Mouse (Mus musculus) induced T-regulatory cell, adult 2 months (primary cell): ENCODE measurements around the gene Naif1.
A peak's percentile ranks its signal among the peaks of the same experiment; 100 is the strongest.
"Not testable (repeated sequence)": the region's sequence is repeated elsewhere in the genome, so short reads cannot be mapped to it uniquely, and the experiment has no call there.

ENCODE experiments used
- DNase-seq: peaks from one replicate; pipeline ENCODE4 v3.0.0-alpha.2; 2012; ENCODE audit warnings: low read depth

Naif1 gene

DNA sequence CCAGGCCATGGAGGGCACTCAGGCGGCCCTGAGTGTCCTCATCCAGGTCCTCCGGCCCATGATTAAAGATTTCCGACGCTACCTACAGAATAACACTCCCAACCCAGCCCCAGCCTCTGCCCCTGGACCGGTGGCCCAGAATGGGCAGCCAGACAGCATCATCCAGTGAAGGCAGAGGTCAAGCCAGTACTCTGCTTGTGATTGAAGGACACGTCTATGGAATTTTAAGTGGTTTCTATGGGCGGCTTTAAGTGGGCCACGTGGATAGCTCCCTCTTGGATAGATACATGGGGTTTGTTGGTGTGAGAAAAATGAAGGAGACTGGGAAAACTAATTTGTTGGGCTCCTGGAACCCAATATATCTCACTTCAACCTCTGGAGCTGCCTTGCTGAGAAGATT, 4.8 kb downstream of the Naif1 start:
- no peak for DNase-seq

DNA sequence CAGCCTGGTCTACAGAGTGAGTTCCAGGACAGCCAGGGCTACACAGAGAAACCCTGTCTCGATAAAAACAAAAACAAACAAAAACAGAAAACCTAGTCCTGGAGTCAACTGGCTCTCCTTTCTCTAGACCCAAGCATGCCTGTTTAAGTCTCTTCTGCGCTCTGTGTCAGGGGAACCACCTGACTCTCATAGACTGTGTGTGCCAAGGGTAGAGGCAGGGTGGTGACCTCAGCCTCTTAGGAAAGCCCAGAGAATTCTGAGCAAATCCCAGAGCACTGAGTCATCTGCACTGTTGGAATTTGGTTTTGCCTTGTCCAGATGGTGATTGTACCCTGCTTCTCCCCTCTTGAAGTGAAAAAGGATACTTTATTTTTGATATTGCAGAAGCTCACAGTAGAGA, 8.0 kb downstream of the Naif1 start:
- DNase-seq = no peak

DNA sequence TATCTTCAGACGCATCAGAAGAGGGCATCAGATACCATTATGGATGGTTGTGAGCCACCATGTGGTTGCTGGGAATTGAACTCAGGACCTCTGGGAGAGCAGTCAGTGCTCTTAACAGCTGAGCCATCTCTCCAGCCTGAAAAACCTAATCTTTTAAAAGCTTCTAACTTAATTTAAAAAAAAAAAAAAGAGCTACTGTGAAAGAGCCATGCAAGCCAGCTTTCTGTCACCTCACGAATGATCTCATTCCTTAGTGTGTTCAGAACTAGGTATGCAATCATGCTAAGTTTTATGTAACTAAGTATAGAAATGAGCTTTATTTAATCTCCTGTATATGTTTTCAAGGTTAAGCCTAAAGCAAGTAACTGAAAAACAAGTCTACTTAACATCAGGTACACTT, 9.4 kb downstream of the Naif1 start:
- DNase-seq = no peak

DNA sequence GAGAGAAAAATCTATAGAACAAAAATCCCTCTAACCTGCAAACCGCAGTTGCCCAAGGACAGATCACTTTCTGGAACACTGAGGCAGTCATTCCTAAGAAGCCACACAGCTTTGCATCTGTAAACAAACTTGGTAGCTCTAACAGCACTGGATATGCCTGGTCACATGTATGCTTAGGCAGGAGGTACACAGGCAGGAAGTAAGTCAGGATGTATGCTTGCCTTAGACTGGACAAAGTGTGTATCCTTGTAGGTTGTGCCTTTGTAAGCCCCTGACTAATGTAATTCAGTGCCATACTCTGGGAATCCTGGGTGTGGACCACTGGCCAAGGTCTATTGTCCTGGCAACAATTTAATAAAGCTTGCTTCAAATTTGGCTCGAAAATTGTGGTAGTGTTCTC, 13.5 kb downstream of the Naif1 start:
- peak; percentile 44 for DNase-seq

DNA sequence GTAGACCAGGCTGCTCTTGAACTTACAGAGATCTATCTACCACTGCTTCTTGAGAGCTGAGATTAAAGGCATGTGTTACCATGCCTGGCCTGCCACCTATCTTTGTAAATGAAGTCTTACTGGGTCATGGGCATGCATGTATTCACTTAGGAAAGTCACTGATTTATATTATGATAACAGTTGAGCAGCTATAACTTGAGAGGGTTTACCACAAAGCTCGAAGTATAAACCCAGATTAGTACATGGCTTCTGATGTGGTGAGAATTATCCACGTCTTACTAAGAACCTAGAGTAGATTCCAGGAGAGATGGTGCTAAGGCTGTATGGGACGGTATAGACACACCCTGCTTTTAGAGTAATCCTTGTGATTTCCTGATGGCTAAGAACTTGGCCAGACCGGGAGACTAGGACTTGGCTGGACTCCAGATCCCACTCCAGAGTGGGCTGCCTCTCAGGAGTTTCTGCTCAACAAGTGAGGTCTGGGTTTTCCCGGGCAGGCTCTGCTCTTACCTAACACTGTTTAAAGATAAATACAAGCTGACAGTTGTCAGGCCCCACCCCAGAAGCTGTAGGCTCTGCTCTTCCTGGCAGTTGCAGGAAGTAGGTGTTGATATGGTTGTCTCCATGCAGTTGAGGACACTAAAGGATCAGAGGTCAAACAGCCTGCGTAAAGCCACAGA, 14.1 kb downstream of the Naif1 start:
- DNase-seq = peak; percentile 63

DNA sequence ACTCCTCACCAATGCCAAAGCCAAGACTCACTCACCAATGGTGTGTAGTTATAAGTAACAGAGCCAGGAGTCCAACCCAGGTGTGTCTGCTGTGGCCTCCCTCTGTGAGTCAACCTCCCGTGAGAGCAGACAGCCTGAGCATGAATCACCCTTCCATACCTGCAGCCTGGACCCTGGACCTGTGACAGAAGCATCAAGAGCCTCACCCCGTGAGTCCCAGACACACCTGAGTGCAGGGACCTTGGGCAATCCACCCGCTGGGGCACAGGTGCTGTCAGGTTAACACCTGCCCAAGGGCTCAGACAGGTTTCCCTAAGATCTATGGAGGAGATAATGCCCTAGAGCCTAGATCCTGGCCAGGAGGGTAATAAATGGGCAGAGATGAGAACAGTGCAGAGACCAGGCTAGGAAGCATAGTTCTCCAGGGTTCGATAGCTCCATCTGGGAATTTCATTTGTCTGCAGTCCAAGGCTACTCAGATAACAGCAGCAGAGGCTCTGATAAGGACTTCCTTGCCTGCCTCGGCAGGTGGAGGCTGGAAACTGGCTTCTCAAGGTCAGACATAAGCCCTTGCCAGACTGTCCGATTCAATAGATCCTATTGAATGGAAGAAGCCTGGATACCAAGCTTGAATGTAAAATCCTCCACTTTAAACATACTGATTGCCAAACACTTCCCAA, 20.9 kb downstream of the Naif1 start:
- DNase-seq = no peak

DNA sequence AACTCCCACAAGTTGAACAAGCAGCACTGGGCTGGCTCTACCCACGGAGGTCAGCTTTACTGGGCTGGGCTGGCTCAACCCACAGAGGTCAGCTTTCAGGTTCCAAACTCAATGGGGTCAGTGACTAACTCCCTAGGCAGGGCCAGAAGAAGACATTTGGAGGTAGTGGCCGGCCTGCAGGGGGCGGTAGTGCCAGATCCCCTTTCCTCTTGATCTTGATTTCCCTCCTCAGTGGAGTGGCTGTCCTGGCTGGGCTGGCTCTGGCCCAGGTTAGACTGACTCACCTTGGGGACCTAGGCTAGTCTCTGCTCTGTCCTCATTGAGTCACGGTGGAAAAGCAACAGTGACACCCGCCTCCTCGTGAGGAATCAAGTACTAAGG, 21.4 kb downstream of the Naif1 start:
- DNase-seq = peak; percentile 45

DNA sequence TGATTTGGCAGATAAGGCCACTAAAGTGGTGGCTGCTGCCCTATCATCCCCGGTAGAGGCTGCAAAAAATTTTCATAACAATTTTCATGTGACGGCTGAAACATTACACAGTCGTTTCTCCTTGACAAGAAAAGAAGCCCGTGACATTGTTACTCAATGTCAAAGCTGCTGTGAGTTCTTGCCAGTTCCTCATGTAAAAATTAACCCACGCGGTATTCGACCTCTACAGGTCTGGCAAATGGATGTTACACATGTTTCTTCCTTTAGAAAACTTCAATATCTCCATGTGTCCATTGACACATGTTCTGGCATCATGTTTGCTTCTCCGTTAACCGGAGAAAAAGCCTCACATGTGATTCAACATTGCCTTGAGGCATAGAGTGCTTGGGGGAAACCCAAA, 25.1 kb downstream of the Naif1 start:
- DNase-seq = not testable (repeated sequence)

DNA sequence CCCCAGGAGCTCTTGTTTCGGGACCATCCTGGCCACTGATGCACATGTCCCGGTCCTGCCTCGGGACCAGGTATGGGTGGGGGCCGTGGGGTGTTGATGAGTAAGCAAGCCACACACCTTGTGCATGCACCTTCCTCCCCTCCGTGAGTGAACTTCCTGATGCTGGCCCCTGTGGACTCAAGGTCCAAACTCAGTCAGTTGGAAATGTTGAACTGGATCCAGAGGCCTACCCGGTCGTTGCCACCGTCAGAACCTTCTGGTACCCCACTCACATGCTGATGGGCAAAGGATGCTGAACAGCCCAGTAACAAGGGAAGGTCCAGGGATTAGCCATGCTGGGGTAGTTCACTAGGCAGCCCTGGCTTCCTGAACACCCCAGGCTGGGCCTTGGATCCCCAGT, 32.1 kb downstream of the Naif1 start:
- DNase-seq = no peak

DNA sequence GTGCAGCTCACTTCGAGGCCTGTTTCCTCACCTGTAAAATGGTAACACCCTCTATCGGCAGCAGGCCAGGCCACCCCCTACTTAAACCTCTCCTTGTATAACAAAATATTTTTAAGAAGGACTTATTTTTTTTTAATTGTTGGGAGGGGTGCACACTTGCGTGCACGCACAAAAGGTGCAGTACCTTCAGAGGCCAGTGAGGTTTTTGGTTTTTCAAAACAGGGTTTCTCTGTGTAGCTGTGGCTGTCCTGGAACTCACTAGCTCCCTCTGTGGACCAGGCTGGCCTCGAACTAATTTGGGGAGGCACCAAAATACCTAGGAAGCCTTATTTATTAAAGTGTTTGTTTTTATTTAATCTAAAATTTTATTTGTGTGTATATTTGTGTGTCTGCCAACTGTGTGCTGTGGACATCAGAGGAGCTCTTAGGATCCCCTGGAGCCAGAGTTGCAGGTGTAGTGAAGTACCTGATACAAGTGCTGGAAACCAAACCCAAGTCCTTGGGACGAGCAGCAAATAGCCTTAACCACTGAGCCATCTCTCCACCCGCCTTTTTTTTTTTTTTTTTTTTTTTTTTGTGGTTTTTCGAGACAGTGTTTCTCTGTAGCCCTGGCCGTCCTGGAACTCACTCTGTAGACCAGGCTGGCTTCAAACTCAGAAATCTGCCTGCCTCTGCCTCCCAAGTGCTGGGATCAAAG, 33.1 kb downstream of the Naif1 start:
- DNase-seq = peak; percentile 68

DNA sequence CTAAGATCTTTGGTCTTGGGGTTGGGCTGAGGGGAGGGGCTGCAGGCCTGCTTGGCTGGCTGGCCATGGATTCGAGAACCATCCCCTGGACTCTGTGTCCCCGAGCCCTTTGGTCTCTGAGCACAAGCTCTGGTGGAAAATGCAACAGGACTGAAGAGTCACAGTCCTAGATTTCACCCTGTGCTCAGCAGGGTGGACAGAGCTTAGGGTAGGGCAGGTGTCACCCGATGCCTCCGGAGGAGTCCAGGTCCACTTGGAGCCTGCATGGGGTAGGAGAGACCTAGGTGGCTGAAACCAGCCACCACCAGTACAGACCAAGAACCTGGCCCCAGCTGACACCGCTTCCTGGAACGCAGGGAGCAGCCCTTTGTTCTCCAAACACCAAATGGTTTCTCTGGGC, 34.7 kb downstream of the Naif1 start:
- no peak for DNase-seq

DNA sequence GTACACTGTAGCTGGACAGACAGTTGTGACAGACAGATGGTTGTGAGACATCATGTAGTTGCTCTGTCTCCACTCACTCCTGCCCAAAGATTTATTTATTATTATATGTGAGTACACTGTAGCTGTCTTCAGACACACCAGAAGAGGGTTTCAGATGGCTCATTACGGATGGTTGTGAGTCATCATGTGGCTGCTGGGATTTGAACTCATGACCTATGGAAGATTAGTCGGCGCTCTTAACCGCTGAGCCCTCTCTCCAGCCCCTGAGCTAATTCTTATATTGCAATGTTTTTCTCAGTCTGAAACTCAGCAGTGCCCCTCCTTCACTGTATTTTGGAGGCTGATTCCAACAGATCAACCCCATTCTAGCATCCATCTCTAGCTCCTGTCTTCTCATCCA, 35.5 kb downstream of the Naif1 start:
- DNase-seq = no peak

DNA sequence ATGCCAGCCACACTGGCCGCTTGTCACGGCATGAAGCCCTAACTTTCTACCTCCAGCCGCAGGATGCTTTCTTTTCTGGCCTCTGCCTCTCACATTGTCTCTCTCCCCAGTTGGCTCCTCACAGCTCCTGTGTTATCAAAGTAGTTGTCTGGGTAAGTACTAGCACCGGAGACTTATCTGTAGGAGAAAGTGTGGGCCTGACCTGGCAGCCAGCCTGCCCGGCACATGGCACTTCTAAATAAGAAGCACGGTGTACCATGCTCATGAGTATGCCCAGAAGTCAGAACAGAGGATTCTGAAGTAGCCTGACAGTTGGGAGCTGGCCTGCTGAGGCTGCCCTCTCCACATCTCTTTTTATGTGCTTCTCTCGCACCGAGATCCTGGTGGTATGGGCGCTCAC, 35.9 kb downstream of the Naif1 start:
- DNase-seq = no peak

DNA sequence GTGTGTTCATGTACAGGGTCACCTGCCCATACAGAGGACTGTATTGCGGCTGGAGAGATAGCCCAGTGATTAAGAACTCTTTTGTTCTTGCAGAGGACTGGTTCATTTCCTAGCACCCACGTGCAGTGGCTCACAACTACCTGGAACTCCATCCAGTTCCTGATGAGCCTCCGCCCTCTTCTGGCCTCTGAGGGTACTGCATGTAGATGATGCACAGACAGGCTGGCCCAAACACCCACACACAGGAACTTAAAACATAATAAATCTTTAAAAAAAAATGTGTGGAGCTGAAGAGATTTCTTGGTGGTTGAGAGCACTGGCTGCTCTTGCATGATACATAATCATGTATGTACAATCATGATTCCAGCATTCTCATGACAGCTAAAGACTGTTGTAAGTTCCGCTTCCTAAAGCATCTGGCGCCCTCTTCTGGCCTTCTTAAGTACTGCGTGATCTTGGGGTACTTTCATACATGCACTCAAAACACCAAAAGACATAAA, 36.9 kb downstream of the Naif1 start:
- peak; percentile 97 for DNase-seq

DNA sequence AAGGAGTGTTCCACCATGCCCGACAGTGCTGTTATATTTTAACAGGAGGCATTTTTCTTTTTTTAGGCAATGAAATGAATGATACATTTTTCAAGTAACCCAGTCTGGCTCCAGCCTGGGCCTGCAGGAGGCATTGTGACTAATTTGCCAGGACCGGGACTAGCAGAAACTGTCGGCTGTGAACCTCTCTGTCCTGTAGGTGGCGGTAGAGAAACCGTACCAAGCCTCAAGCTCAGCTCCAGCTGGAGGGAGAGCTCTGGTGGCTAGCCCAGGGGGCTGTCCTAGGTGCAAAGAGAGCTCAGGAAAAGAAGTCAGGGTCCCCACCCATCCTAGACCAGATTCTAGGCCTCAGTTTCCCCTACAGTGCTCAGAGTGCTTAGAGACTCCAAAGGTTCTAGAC, 38.4 kb downstream of the Naif1 start:
- DNase-seq = peak; percentile 94

DNA sequence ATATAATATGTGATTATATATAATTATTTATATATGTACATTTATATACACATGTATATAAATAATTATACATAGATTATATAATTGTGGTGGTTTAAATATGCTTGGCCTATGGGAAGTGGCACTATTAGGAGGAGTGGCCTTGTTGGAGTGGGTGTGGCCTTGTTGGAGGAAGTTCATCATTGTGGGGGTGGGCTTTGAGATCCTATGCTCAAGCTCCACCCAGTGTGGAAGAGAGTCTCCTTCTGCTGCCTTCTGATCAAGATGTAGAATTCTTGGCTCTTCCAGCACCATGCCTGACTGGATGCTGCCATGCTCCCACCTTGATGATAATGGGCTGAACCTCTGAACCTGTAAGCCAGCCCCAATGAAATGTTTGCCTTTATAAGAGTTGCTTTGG, 40.5 kb downstream of the Naif1 start:
- DNase-seq = not testable (repeated sequence)

DNA sequence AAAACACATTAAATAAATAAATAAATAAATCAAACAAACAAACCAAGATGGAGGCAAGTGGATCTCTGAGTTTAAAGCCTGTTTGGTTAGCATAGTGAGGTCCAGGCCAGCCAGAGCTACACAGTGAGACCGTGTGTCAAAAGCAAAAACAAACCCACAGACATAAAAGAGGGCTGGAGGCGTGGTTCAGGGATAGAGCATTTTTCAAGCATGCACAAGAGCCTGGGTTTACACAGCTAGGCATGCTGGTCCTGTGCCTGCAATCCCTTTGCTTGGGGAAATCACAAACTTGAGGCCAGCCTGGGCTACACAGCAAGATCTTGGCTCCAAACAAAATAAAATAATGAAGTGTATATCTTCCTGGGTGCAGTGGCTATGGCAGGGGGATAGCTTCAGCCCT, 42.4 kb downstream of the Naif1 start:
- DNase-seq = peak; percentile 68

DNA sequence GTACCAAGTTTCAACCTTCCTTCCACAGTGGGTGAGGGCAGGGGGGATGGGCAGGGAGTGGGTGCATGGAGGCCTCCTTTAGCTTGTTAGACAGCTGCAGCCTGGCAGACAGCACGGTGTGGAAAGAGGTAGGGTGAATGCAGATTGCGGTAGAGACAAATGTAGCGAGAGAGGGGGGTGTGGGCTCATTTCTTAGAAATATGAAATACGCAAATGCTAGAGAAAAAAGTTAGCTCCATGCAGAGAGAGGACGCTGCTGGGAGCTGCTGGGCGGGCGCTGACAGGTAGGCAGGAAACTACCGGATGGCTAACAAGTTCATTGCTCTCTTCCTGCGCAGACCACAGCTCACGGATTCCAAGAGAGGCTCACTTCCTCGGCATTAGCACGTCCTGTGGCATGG, 43.0 kb downstream of the Naif1 start:
- peak; percentile 95 for DNase-seq

DNA sequence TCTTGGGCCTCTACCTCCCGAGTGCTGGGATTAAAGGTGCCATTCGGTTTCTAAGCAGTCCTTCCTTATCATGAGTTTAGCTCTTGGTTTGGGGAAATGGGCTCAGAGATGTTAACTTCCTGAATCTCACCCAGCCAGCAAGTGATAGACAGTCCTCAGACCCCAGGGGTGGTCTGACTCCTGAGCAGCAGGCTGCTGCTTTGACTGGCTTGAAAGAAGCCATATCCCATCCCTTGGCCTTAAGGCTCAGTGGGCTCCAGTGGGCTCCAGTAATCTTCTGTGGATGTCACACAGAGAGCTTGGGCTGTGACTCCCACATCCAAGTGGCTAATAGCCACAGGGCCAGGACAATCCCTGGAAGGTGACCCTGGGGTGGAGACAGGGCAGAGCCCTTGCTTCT, 44.3 kb downstream of the Naif1 start:
- DNase-seq = peak; percentile 65

DNA sequence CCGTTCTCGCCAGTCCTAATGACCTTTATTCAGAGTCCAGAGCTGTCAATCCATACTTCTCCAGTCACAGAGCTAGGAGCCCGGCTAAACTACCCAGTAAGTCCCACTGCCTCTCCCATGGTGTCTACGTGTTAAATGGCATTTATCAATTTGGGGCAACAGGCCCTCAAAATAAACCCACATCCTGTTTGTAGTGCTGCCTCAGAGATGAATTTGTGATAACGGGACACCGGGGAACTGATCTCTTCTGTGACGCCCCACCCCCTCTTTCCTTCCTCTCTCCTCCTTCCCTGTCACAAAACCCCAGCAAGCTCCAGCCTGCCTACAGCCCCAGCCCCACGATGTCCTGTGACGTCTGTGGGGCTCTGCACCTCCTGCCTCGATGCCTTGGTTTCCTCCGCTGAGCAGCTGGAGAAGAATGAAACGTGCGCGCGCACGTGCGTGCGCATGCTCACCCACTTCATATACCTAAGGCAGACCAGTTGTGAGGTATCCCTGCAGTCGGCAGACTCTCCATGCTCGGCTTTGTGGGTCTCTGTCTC, 45.0 kb downstream of the Naif1 start:
- peak; percentile 98 for DNase-seq

DNA sequence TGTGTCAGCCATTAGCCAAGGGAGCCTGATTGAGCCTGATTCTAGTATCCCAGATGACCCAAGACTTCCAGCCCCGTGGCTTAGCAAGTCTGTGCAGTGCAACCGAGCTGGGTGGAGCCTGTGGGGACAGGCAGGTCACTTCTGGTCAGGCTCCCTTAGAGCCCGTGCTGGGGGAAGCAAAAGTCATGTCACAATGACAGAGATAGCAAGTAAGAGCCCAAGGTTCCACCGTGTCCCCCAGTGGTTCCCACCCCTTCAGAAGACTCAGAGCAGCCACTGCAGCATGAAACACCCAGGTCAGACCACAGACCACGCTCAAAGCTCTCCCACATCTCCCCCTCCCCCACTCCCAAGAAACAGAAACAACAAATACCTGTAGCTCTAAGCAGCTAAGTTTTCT, 45.9 kb downstream of the Naif1 start:
- peak; percentile 92 for DNase-seq

DNA sequence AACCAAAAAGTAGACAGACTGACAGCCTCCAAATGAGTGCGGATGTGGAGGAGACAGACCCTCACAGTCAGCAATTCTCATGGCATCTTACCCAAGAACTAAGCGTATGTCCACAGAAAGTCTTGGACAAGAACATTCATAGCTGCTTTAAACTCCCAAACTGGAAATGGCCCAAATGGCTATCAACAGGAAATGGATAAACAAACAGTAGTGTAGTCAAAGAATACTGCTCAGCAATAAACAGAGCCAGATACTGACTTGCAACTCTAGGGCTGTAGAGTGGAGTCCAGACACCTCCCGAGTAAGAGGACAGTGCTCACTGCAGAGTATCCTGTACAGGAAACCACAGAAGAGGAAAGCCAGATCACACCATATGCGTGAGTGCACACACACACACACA, 49.1 kb downstream of the Naif1 start:
- no peak for DNase-seq

DNA sequence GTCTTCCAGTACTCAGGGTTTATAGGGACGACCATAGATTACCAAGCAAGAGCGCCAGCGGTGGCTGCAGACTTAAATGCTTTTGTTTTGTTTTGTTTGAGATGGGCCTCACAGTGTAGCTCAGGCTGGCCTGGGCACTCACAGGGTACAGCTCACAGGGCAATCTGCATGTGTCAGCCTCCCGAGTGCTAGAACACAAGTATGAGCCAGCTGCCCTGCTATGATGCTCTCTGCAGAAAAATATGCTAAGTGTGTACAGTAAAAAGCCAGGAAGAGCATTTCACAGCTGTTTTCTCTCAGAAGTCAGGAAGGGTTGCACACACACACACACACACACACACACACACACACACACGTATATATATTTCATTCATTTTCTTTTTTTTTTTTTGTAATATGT, 50.2 kb downstream of the Naif1 start:
- DNase-seq = no peak
